Mouse (Mus musculus) small intestine, adult 10 weeks (tissue): ENCODE results near the gene Olfr56. TPM values are rescaled to one million over a fixed set of nuclear protein-coding genes. Genes with fewer than 3 reads are reported as not detected.

Experiments used
- polyA plus RNA-seq: library from polyadenylated mRNA; stranded (reverse); fragments of 350-450 nt; fragmentation: Illumina TruSeq; extraction: RNeasy Lipid Tissue Mini Kit (QIAGEN cat#74804); gene quantifications from one replicate; pipeline ENCODE4 v1.2.3, GENCODE M21; 2014; ENCODE audit warnings: low replicate concordance

The Olfr56 gene
- 6.8 TPM for polyA plus RNA-seq

DNA sequence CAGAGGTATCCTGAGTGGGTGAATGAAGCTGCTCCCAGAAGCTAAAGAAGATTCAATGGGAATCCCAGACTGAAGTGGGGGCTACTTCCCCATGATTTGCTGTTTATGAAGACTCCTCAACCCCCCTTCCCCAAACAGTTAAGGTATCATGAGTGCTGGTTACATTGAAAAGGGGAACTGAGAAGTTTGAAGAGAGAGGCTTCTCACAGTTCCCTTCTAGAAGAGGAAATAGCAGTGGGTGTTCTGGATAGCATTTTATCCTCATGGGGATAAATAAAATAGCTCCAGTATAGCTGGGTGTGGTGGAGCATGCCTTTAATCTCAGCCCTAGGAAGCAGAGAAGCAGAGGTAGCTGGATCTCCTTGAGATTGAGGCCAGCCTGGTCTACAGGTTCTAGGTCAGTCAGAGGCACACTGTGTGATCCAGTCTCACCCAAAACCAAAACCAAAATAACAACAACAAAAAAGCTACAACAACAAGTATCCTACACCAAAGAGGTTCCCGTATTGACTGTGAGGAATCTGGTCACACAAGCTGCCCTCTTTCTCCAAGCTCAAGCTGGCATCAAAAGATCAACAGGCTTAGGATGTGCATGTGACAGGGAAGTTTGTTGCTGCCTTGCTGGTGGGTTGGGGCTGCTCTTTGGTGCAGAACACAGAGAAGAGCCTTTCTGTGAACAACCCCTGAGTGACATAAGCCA lies at the start of gene Olfr56:
Olfr56 (plus strand) TSS at position 650 of the 700 bp plus-strand sequence.

GRCm38 (mm10) chr11:48946090-48946489 lies 32.6 kb upstream of the Olfr56 start, which contains the start of gene Psme2b:
Gene Psme2b, minus strand, starts transcription at chr11:48946190.

DNA sequence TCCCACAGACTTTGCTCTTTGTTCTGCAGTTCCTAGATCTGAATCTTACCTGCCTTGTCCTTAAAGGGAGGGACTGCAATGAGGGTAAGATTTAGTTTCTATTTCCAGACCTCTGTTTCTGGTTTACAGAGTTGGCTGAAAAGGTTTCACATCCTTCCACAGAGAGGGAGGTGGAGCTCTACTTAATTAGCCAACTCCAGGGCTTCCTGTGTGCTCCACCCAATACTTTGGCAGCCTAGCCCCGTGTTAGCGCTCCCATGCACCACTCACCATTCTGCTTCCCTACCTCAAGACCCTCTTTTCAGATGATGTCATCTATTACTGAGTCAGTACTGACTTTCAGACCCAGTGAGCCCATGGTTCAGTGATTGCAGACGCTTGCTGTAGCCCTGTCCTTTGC lies 562 bp downstream of the Olfr56 start, which contains the start of gene 9930111J21Rik1:
9930111J21Rik1 (minus strand) TSS at position 148 of the 400 bp plus-strand sequence.

DNA sequence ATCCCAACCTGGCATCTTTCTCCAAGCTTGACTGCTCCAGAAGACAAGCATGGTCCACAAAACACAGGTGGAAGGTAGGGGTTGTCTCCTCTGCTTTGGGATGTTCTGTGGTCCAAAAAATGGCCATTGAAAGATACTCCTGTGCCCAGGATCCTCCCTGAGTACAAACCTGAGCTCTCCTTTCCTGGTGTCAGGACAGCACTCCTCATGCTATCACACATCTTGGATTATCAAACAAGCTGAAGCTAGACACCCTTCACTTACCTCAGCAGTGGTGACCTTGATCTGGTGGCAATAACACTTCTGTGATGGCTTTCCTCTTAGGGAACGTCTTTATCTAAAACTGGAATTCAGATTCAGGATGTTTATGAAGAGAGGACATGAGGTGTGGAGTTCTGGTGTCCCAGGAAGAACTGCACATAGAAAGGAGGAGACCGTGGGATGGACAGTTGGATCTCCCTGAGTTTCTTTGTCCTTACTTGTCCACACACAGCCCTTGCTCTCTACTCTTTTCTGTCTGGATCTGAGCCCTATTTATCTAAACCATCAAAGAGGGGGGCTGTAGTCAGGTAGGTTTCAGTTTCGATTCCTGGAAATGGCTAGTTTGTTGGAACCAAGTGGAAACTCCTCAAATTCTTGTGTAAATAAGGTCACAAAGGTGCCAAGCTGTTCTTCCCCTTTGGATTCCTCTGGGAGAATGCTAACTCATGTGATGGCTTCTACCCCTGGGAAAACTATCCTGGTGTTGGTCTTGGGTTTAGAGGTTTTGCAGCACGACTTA lies 13.2 kb downstream of the Olfr56 start, which contains the start of gene Gm12185:
Gm12185 (minus strand) TSS at position 487 of the 781 bp plus-strand sequence.

DNA sequence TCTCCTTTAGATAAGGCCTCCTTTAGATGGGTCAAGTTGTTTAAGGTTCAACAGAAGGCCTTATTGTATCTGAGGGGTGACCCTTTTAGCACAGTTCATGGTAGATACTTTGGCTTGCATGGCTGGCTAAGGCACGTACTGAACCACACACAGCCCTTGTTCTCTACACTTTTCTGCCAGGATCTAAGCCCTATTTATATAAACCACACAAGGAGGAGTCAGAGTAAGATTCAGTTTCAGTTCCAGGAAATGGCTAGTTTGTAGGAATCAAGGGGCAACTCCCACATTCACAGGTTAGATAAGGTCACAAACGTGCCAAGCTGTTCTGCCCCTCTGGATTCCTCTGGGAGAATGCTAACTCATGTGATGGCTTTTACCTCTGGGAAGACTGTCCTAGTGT lies 15.3 kb downstream of the Olfr56 start, which contains the start of gene Tgtp1:
Tgtp1 (minus strand) TSS at position 155 of the 400 bp plus-strand sequence.

GRCm38 (mm10) chr11:49051093-49051891 lies 72.6 kb downstream of the Olfr56 start, which contains the start of gene 9930111J21Rik2:
Gene 9930111J21Rik2, minus strand, starts transcription at chr11:49051242.

GRCm38 (mm10) chr11:49063713-49064469 lies 85.2 kb downstream of the Olfr56 start, which contains the start of gene Tgtp2:
Gene Tgtp2, minus strand, starts transcription at chr11:49064206.

GRCm38 (mm10) chr11:49076001-49076757 lies 97.5 kb downstream of the Olfr56 start, which contains the start of gene Ifi47:
Gene Ifi47, plus strand, starts transcription at chr11:49076587.

DNA sequence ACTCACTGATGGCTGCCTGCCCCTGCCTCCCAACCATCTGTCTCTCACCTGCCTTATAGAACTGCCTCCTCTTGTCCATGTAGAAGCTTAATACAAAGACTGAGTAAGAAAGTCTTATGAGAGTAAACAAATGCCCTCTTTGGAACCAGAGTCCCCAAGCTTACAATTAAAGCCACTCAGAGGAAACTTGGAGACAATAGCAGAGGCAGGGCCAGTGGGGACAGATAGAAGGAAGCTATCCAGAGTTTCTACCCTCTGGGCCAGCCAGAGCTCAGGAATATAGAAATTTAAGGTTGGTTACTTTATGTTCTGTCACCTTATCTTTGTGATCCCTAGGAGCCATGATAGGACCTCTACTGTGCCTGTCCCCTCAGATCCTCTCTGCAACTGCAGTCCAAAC lies 136.1 kb downstream of the Olfr56 start, which contains the start of gene Olfr1396:
Olfr1396 (minus strand) TSS at position 101 of the 400 bp plus-strand sequence.

DNA sequence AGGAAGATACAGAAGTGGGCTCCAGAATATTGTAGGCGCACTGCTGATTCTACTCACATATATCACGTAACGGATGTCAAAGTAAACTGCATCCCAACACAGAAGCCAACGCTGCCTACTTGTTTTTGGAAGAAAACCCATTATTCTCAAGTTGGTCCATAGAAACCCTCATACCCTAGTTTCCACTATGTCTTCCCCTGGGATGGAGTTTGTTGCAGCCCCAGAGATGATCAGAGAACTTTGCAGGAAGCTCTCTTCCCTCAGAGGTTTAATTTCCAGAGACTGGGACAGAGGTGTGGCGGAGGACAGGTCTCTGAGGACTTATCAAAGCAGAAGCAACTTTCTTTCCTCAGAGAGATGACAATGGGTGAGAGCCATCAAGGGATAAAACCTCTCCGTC lies 163.3 kb downstream of the Olfr56 start, which contains the start of gene Olfr1395:
Olfr1395 (plus strand) TSS at position 301 of the 400 bp plus-strand sequence.

GRCm38 (mm10) chr11:49154077-49154476 lies 175.4 kb downstream of the Olfr56 start, which contains the start of gene Olfr1394:
Gene Olfr1394, plus strand, starts transcription at chr11:49154377.

Other genes starting within 250 kb of the Olfr56 start
- 93.3 TPM for gene Rack1, start 178.6 kb upstream of the Olfr56 start, polyA plus RNA-seq
- gene Trim41, start 161.5 kb upstream of the Olfr56 start, polyA plus RNA-seq = 10.4 TPM
- 4.1 TPM for gene Trim7, start 152.7 kb upstream of the Olfr56 start, polyA plus RNA-seq
- gene Gm12184, start 152.2 kb upstream of the Olfr56 start, polyA plus RNA-seq = 5.0 TPM
- 35.8 TPM for gene Irgm1, start 107.2 kb upstream of the Olfr56 start, polyA plus RNA-seq
- 32.7 TPM for gene Gm5431, start 76.7 kb upstream of the Olfr56 start, polyA plus RNA-seq
- gene Psme2b, start 32.7 kb upstream of the Olfr56 start, polyA plus RNA-seq = 5.8 TPM
- 1.3 TPM for gene 9930111J21Rik1, start 509 bp downstream of the Olfr56 start, polyA plus RNA-seq
- gene Gm12185, start 13.3 kb downstream of the Olfr56 start, polyA plus RNA-seq = 0.97 TPM
- 8.9 TPM for gene Tgtp1, start 15.3 kb downstream of the Olfr56 start, polyA plus RNA-seq
- gene 9930111J21Rik2, start 72.4 kb downstream of the Olfr56 start, polyA plus RNA-seq = 18.7 TPM
- 22.2 TPM for gene Tgtp2, start 85.3 kb downstream of the Olfr56 start, polyA plus RNA-seq
- 66.3 TPM for gene Ifi47, start 97.7 kb downstream of the Olfr56 start, polyA plus RNA-seq
- gene Olfr1396, start 136.0 kb downstream of the Olfr56 start, polyA plus RNA-seq = not detected
- gene Olfr1395, start 163.4 kb downstream of the Olfr56 start, polyA plus RNA-seq = not detected
- gene Olfr1394, start 175.5 kb downstream of the Olfr56 start, polyA plus RNA-seq = not detected
- gene Btnl9, start 208.3 kb downstream of the Olfr56 start, polyA plus RNA-seq = 0.93 TPM
- gene Zfp62, start 224.4 kb downstream of the Olfr56 start, polyA plus RNA-seq = 81.1 TPM